Mouse (Mus musculus) intestine, postnatal 0 days (tissue): ENCODE data around the gene Tlr13. TPM values are rescaled to one million over a fixed set of nuclear protein-coding genes. Genes with fewer than 3 reads are reported as not detected.
"Not testable (repeated sequence)": the region's sequence is repeated elsewhere in the genome, so short reads cannot be mapped to it uniquely, and the experiment has no call there.

Source experiments
- ATAC-seq: fragments of 200-750 bp; cut with Nextera tagmentation; 2 replicates; pipeline ENCODE4 v1.8.0; 2017; ENCODE audit warnings: mild to moderate bottlenecking, moderate TSS enrichment, moderate library complexity
- H3K27ac ChIP-seq: fragments of 300-500 bp; sonication (generic); 2 replicates; pipeline ENCODE4 v1.5.1; 2014; ENCODE audit warnings: mild to moderate bottlenecking, low read depth, low read length, moderate library complexity
- H3K27me3 ChIP-seq: fragments of 300-500 bp; sonication (generic); replicated peaks from 2 replicates; pipeline ENCODE4 v1.6.1; 2014; ENCODE audit warnings: low read length, mixed read lengths; ENCODE audit not compliant: control insufficient read depth, insufficient read depth
- H3K36me3 ChIP-seq: fragments of 300-500 bp; sonication (generic); 2 replicates; pipeline ENCODE4 v1.6.1; 2014; ENCODE audit warnings: mild to moderate bottlenecking, moderate library complexity; ENCODE audit not compliant: control insufficient read depth, insufficient read depth
- H3K4me1 ChIP-seq: fragments of 300-500 bp; sonication (generic); replicated peaks from 2 replicates; pipeline ENCODE4 v1.6.1; 2014; ENCODE audit warnings: antibody characterized with exemption, low read length, mixed read lengths; ENCODE audit not compliant: control insufficient read depth, insufficient read depth
- H3K4me2 ChIP-seq: fragments of 300-500 bp; sonication (generic); replicated peaks from 2 replicates; pipeline ENCODE4 v1.6.1; 2014; ENCODE audit warnings: low read depth, mild to moderate bottlenecking, moderate library complexity
- H3K4me3 ChIP-seq: fragments of 300-500 bp; sonication (generic); 2 replicates; pipeline ENCODE4 v1.5.1; 2014; ENCODE audit warnings: low read depth, low read length
- H3K9ac ChIP-seq: fragments of 300-500 bp; sonication (generic); 2 replicates; pipeline ENCODE4 v1.6.1; 2014; ENCODE audit warnings: mild to moderate bottlenecking, low read depth, low read length
- H3K9me3 ChIP-seq: fragments of 300-500 bp; sonication (generic); 2 replicates; pipeline ENCODE4 v1.6.1; 2016; ENCODE audit warnings: mixed run types; ENCODE audit not compliant: control insufficient read depth
- CTCF ChIP-seq: sonication (generic); IDR thresholded peaks from 2 replicates; pipeline ENCODE4 v1.5.1; 2016; ENCODE audit warnings: low read depth, mild to moderate bottlenecking, control low read depth, antibody characterized with exemption, moderate library complexity
- WGBS: fragments of 180-500 bp; shearing (Covaris S2); extraction: QIAGEN DNeasy Blood & Tissue Kit; methylation state at CpG from one replicate; pipeline ENCODE4 v1.1.7; 2014; 5-methylcytosine and 5-hydroxymethylcytosine counted together
- polyA plus RNA-seq: library from polyadenylated mRNA; unstranded; fragments of >200 nt; fragmentation: Nextera tagmentation; extraction: Ambion mirVana; gene quantifications from 2 replicates; pipeline ENCODE4 v1.2.1, GENCODE M21; 2015

The Tlr13 gene
- polyA plus RNA-seq, 1 experiment from 2014 or later: 0.94 TPM

- H3K4me3 ChIP-seq: no peak overlapping the region
These were observed 46.4 kb downstream of the Tlr13 start for GRCm38 (mm10) chrX:106189356-106189755.

GRCm38 (mm10) chrX:106190091-106190490 is 47.1 kb downstream of the Tlr13 start:
- 25% methylated on average over 4 of the region's 4 CpGs for WGBS
- Histone ChIP-seq H3K27me3 (no peaks in the 10 kb centered on the region), H3K36me3 (no peaks in the 10 kb centered on the region), H3K27ac (no peak overlapping the region), H3K4me3 (no peak overlapping the region), H3K9ac (no peak overlapping the region), H3K9me3 (no peaks in the 10 kb centered on the region), H3K4me1 (peaks cover 7% of the 10 kb centered on the region; the same call in 1 of the 2 replicates), H3K4me2 (no peak overlapping the region)
- no peak for TF ChIP-seq CTCF
- ATAC-seq: no peak

More at GRCm38 (mm10) chrX:106189356-106189755, 46.4 kb downstream of the Tlr13 start:
- H3K36me3 ChIP-seq: no peaks in the 10 kb centered on the region
- peaks cover 7% of the 10 kb centered on the region; the same call in 1 of the 2 replicates for H3K4me1 ChIP-seq
- 48% methylated on average over 5 of the region's 5 CpGs for WGBS
- no peaks in the 10 kb centered on the region for H3K9me3 ChIP-seq
- peak overlapping the region; percentile 60 for H3K4me2 ChIP-seq
- no peaks in the 10 kb centered on the region for H3K27me3 ChIP-seq
- H3K9ac ChIP-seq: no peak overlapping the region
- no peak for TF ChIP-seq CTCF
- ATAC-seq: no peak
- no peak overlapping the region for H3K27ac ChIP-seq

GRCm38 (mm10) chrX:106194361-106194760 is 51.4 kb downstream of the Tlr13 start:
- H3K27ac ChIP-seq, H3K27me3 ChIP-seq, H3K9me3 ChIP-seq, H3K9ac ChIP-seq, H3K4me2 ChIP-seq, H3K4me3 ChIP-seq, H3K4me1 ChIP-seq, ATAC-seq: not testable (repeated sequence)
- WGBS: 88% methylated on average over 6 of the region's 6 CpGs
- peaks cover 15% of the 10 kb centered on the region for H3K36me3 ChIP-seq

- no peaks in the 10 kb centered on the region for H3K9me3 ChIP-seq
- no peak for ATAC-seq
- no peak overlapping the region for H3K4me3 ChIP-seq
- TF ChIP-seq CTCF: peak; percentile 47
- H3K36me3 ChIP-seq: peaks cover 15% of the 10 kb centered on the region
- no peak overlapping the region for H3K9ac ChIP-seq
- no peak overlapping the region for H3K4me2 ChIP-seq
- no peak overlapping the region for H3K27ac ChIP-seq
- no peaks in the 10 kb centered on the region for H3K27me3 ChIP-seq
- no peaks in the 10 kb centered on the region for H3K4me1 ChIP-seq
- 65% methylated on average over 5 of the region's 5 CpGs for WGBS
These were observed 54.3 kb downstream of the Tlr13 start for GRCm38 (mm10) chrX:106197308-106197707.

- peaks cover 15% of the 10 kb centered on the region for H3K36me3 ChIP-seq
- no peaks in the 10 kb centered on the region for H3K9me3 ChIP-seq
- TF ChIP-seq CTCF: peak; percentile 53
- H3K9ac ChIP-seq: no peak overlapping the region
- H3K4me3 ChIP-seq: no peak overlapping the region
- H3K27me3 ChIP-seq: no peaks in the 10 kb centered on the region
- no peak for ATAC-seq
- no peak overlapping the region for H3K27ac ChIP-seq
- WGBS: 80% methylated on average over 5 of the region's 5 CpGs
- no peaks in the 10 kb centered on the region for H3K4me1 ChIP-seq
- no peak overlapping the region for H3K4me2 ChIP-seq
These were observed 55.9 kb downstream of the Tlr13 start for GRCm38 (mm10) chrX:106198904-106199303.

GRCm38 (mm10) chrX:106209100-106209499 is 66.1 kb downstream of the Tlr13 start:
- no peaks in the 10 kb centered on the region for H3K27me3 ChIP-seq
- ATAC-seq: no peak
- no peak overlapping the region for H3K27ac ChIP-seq
- H3K4me1 ChIP-seq: no peaks in the 10 kb centered on the region
- no peaks in the 10 kb centered on the region for H3K36me3 ChIP-seq
- H3K9me3 ChIP-seq: no peaks in the 10 kb centered on the region
- H3K4me3 ChIP-seq: no peak overlapping the region
- TF ChIP-seq CTCF: no peak
- H3K9ac ChIP-seq: no peak overlapping the region
- 87% methylated on average over 2 of the region's 2 CpGs for whole genome bisulfite sequencing
- H3K4me2 ChIP-seq: no peak overlapping the region

Other genes with a start within 250 kb of the Tlr13 start
- 39.9 and 48.9 TPM in 2 replicates for gene Atrx, start 213.8 kb upstream of the Tlr13 start, polyA plus RNA-seq
- 30.5 and 31.5 TPM in 2 replicates for gene Magt1, start 131.3 kb upstream of the Tlr13 start, polyA plus RNA-seq
- 796 and 896 TPM in 2 replicates for gene Cox7b, start 127.5 kb upstream of the Tlr13 start, polyA plus RNA-seq
- gene Atp7a, start 115.9 kb upstream of the Tlr13 start, polyA plus RNA-seq: 9.3 and 10.1 TPM in 2 replicates
- gene Pgk1, start 43.9 kb downstream of the Tlr13 start, polyA plus RNA-seq: 185 and 193 TPM in 2 replicates
- 6.9 and 7.6 TPM in 2 replicates for gene Taf9b, start 78.0 kb downstream of the Tlr13 start, polyA plus RNA-seq
- gene Fnd3c2, start 112.2 kb downstream of the Tlr13 start, polyA plus RNA-seq: not detected in 2 replicates